Mouse (Mus musculus) cortical plate, adult 2 months (tissue): ENCODE measurements around the gene Camta1.

ENCODE experiments used
- CTCF ChIP-seq: fragments of 200-500 bp; IDR thresholded peaks from 2 replicates; pipeline ENCODE4 v1.5.1; 2011; ENCODE audit warnings: mild to moderate bottlenecking, control low read depth, low read length; ENCODE audit not compliant: insufficient read depth; ENCODE audit errors: extremely low read depth
- POLR2A ChIP-seq: fragments of 200-500 bp; IDR thresholded peaks from 2 replicates; pipeline ENCODE4 v1.6.1; 2011; ENCODE audit warnings: mild to moderate bottlenecking, low read length, control low read depth; ENCODE audit not compliant: insufficient read depth; ENCODE audit errors: extremely low read depth

DNA sequence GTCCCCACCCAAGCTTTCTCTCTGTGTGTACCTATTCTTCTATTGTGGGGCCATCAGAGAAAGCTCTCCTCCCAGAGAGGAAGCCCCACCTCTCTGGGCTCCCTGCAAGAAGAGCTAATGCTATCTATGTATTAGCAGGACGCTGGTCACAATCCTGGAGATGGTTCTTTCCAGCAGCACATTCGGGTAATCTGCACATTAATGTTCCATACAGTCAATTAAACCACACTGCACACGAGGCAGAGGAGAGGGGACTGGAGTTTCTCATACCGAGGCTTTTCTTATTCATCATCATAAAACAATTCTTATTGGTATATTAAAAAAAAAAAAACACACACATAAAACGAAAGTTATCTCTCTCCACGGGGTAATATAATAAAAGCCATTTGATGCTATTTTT, 409.8 kb downstream of the Camta1 start:
- TF ChIP-seq CTCF (no peak), POLR2A (no peak)
